Mouse (Mus musculus): ENCODE results near the gene Atp6v0b. TPM values are rescaled to one million over a fixed set of nuclear protein-coding genes. Genes with fewer than 3 reads are reported as not detected.

Gene Atp6v0b
- polyA plus RNA-seq, 2 experiments from 2014 or later, result 75.9 to 111 TPM

DNA sequence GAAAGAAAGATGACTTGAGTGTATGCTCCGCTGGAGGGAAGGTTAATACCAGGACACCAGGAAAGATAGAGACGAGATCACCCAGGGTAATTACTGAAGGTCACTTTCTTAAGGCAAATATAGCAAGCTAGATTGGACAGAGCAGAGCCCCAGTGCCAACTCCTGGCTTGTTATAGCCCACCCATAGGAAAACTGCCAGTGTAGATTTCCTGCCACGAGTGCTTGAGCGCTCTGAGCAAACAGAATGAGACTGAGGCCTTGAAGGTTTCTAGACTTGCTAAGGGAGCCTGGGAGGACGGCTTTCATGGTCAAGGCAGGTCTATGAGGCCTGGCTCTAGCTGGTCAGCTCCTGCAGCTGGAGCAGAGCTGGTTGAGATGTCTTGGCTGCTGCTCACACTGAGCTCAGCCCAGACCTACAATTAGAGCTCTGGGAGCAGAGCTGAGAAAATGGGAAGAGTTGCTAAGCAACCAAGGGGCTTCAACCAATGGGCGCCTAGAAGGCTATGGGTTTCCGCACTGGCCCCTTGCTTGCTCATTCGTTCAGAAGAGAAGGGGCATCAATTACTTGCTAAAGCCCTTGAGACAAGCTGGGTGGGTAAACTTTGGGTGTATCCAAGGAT, 21.8 kb upstream of the Atp6v0b start:
- ATAC-seq, result no peak

DNA sequence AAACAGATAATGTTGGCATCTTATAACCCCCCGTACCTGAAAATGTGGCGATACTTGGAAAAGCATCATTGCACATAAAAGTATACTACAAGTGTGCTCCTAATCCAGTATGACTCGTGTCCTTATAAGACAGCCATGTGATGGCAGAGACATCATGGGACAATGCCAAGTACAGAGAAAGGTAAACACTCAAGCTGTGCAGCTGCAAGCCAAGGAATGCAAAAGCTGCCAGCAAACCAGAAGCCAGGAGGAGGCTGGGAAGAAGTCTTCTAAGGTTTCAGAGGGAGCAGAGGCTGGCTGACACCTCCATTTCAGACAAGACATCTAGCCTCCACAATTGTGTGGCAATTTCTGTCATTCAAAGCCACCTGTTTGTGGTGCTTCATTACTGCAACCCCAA, 19.1 kb upstream of the Atp6v0b start:
- no peak for ATAC-seq

DNA sequence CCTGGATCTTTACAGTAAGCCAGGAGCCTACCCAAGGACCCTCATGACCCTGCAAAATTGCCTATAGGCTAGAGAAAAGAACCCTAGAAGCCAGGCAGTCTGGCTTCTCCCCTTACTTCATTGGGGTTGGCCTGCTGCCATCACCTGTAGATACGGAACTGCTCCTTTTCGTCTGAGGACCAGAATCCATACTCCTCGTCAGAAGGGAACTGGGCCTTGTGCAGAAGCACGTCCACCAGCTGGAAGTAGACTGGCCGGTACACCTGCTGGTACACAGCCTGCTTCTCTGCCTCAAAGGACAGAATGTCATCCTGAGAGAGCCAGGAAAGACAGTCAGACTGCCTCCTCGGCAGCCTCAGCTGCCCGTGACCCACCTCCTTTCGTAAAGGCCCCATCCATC, 17.6 kb upstream of the Atp6v0b start:
- ATAC-seq, result no peak

DNA sequence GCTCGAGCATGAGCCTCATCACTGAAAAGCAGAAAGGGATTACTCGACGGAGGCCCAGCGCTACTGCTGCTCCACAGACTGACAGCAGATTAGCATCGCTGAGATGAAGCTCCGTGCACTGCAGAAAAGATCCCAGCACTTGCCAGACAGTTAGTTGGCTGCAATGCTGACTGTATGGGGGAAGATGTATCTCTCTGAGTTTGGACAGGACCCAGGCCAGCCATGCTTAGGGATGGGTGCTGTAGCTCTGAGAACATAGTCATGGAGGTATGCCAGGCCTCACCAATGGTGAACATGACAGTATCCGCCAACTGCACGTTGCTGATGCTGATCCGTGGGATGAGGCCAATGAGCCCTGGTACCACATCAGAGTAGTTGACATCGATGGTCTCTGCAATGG, 17.0 kb upstream of the Atp6v0b start:
- ATAC-seq, result no peak

DNA sequence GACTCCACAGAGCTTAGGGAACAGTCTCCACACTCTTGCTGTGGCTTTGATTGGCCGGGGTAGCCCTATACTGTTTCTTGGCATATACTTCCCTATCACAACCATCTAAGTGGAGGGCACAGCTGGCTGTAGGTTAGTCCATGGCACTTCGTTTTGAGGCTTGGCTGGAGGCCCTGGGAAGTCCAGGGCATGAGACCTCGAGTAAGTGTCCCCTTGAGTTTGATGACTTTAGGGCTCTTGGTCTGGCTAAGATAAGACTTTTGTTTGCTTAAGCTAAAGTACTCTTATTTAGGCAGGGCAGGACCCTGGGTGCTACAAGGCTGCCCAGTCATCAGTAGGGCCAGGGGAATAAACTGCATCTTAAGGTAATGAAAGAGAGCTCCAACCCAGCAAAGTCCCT, 11.0 kb upstream of the Atp6v0b start:
- no peak for ATAC-seq

DNA sequence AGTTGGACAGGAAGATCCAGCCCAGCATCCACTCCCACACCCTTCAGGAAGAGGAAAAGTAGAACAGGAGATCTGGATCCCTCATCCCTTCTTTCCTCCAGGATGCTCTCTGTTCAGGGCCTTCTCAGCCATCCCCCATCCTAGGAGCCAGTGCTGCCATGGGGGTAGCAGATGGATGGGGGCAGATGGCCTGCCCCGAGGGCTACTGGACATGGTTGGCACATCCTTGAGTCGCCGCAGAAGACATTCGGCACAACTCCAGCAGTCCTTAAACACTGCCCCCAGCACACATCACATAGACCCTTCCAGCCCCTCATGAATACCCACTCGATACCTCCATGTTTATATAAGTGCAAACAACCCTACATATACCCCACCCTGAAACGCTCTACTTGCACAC, 8.9 kb upstream of the Atp6v0b start:
- no peak for ATAC-seq

DNA sequence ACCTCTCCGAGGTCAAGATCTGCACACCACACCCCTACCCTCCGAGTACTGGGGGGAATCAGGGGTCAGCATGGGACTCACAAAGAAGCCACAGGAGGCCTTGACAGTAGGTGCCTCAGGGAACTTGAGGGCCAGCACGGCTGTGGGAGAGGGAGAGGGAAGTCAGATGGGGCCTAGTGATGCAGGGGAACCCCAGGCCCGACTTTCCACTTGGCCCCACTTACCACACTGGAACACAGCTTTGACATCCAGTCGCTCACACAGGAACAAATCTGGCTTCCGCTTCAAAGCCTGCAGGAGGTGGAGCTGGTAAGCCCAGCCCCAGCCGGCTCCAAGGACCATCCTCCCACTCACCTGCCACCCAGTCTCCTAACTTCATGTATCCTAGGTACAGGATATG, 8.2 kb upstream of the Atp6v0b start:
- ATAC-seq, result no peak

DNA sequence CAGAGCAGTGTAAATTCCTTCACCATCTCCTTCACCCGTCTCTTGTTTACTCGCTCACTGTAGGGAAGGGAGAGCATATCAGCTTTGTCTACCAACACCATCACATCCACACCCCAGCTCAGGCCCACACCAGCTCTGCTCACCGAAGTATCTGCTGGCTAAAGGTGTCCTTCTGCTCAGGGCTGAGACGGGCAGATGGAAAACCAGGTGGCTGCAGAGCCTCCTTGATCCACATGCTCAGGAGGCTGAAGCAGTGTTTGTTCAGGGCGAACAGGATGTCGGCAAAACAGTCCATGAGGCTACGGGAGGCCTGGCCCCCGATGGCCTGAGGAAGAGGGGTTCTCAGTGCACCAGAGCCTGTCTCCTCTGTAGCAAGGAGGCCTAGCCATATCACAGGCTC, 7.5 kb upstream of the Atp6v0b start:
- no peak for ATAC-seq

DNA sequence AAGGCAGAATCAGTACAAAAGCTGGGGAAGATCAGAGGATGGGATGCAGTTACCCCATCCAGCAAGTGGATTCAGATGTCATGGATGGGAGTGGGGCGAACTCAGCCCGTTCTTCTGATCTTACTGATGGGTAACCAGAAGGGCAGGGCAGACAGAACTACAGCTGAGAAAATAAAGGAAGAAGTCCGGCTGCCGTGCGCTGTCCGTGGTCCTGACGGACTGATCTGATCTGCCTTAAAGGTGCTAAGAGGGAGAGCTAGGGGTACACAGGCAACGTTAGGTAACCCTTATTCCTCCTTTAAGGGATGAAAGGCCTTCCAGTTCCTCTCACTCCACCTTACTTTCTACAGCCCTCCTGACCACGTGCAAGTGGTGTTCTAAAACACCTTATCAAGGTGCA, 6.2 kb upstream of the Atp6v0b start:
- no peak for ATAC-seq

DNA sequence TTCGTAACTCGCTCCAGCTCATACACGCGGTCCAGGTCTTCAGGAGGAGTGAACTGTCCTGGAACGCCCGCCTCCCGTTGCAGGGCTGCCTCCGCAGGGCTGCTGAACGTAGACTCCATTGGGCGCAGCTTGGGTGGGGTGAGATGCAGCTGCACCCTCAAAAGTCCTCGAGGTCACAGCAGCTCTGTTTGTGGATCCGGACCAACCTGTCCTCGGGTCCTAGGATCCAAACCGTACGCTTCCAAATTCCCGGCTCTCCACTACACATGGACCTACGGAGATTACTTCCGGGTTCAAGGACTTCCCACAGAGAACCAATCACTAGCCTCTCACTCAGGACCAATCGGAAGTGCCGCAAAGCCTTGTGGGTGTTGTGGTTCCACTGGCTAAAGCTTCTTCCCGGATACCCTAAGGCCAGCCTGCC, 4.6 kb upstream of the Atp6v0b start, which contains the start of gene Dph2:
Gene Dph2 (minus strand): TSS at position 295 of the 424 bp plus-strand sequence.
- ATAC-seq, result peak; percentile 89

DNA sequence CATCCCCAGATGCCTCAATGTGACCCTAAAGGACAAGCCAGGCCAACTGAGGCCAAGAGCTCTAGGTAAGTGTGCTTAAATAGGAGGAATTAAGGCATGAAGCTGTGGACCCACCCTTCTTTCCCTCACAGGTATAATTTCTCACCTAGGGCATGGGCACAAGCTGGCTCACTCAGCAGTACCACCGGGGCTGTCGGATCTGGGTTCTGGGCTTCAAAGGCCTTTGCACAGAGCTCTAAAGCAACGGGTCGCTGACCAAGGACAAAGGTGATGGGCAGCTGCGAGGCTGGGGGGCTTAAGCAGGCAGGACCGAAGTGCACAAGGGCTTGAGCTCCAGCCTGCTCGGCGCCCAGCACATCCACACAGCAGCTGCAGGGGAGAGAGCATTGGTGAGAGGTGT, 3.6 kb upstream of the Atp6v0b start:
- ATAC-seq, result no peak

DNA sequence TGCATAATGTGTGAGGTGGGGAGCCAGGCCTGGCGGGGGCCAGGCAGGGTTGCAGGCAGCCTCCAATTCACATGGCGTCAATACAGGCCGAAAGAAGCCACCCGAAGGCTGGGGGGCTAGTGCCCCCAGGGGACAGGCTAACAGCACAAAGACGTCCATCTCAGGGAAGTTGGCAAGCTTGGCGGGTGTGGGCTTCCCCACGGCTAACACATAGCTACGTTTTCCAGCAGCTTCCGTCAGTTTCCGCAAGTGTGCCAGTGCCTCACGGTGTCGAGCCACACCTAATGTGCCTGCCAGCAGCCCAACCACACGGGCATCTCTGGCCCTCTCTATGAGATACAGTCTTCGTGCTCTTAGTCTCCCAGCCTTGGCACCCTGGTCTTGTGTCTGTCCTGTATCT, 2.9 kb upstream of the Atp6v0b start:
- no peak for ATAC-seq

DNA sequence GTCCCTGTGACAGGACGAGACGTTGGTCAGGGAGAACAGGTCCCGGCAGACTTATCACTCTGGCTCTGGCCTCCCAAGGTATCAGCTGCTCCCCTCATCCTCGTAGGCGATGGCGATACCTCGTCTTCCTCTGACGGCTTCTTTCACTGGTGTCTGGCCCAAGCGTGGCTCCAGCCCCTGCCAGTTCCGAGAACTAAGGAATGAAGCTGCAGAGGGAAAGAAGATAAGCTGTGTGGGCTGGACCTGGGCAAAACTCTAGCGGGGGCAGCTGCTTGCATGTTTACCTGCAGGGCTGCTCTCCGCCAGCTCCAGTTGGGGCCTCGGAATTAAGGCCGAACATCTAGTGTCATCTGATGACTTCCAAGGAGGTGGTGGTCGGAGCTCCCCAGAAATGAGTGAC, 2.3 kb upstream of the Atp6v0b start:
- no peak for ATAC-seq

DNA sequence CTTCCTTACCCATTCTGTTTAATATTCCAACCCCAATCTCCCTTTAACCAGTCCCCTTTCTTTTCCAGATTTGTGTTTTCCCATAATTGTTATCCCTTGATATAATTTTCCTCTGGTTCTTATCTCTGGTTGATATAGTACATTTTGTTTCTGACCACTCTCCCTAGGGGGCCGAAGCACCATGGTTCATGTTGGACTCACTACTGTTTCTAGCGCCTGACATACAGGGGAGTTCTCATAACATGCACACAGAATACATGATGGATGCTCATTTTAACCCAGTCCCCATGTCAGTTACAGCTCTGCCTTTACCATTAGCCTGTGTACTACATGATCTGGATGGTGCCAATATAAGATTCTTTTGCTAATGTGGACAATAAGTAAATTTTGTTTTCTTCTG, 787 bp upstream of the Atp6v0b start:
- ATAC-seq, result no peak

DNA sequence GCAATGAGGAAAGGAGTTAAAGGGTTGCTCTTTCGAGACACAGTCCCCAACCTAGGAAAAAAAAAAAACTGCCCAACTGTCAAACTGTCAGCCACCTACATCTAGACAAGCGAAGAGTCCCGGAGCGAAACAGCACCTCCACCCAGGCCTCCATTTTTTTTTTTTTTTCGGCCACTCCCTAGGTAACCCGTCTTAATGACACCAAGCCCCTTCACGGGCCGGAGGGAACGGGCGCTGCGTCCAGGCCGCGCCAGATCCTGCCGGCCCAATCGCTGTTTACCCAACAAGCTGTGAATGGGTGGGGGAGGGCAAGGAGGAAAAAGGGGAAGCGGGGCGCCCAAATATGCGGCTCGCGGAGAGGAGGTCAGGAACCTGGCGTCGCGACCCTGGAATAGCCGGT, 489 bp downstream of the Atp6v0b start:
- no peak for ATAC-seq

DNA sequence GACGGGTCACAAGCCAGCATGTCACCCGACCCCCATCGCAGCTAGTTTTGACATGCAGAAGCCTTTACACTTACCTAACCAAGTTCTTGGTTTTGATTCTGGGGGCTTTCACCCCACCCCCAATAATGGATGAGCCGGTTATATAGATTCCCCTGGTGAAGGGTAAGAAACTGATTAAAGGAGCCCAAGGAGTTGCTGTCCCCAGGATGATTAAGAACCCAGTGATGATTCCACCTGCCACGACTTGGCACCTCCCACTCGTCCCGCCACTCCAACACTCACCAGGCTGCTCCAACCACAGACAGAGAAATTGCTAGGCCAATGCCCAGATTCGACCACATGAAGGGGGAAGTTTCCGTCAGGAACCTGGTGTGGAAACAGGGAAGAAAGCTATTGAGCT, 1.1 kb downstream of the Atp6v0b start:
- no peak for ATAC-seq

DNA sequence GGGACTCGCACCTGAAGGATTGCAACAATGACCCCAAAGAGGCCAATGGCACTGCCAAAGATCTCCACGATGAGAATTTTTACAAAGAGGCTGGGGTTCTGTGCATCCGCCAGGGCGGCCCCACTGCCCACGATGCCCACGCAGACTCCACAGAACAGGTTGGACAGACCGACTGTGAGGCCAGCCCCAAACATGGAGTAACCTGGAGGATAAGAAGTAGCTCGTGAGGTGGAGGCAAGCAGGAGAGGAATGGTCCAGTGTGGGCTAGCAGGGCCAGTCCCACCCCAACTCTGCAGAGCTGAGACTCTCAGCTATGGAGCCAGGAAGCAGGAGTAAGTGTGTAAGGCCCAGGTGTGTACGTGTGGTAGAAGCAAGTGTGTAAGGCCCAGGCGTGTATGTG, 2.0 kb downstream of the Atp6v0b start:
- no peak for ATAC-seq

DNA sequence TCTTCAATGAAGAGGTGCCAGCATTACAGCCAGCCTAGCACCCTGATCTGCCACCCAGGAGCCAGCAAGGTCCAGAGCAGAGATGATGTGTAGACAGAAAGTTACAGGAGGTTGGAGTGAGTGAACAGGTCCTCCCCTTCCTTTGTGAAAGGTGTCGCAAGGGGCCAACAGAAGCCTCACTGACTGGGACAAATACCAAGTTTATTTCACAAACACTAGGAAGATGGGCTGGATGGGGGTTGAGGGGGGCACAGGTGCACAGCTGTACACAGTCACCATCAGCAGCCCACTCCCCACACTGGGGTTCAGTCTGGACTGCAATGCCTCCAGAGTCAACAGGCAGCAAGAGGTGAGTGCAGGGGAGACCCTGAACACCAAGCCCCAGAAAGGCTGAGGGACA, 3.0 kb downstream of the Atp6v0b start:
- ATAC-seq, result no peak

DNA sequence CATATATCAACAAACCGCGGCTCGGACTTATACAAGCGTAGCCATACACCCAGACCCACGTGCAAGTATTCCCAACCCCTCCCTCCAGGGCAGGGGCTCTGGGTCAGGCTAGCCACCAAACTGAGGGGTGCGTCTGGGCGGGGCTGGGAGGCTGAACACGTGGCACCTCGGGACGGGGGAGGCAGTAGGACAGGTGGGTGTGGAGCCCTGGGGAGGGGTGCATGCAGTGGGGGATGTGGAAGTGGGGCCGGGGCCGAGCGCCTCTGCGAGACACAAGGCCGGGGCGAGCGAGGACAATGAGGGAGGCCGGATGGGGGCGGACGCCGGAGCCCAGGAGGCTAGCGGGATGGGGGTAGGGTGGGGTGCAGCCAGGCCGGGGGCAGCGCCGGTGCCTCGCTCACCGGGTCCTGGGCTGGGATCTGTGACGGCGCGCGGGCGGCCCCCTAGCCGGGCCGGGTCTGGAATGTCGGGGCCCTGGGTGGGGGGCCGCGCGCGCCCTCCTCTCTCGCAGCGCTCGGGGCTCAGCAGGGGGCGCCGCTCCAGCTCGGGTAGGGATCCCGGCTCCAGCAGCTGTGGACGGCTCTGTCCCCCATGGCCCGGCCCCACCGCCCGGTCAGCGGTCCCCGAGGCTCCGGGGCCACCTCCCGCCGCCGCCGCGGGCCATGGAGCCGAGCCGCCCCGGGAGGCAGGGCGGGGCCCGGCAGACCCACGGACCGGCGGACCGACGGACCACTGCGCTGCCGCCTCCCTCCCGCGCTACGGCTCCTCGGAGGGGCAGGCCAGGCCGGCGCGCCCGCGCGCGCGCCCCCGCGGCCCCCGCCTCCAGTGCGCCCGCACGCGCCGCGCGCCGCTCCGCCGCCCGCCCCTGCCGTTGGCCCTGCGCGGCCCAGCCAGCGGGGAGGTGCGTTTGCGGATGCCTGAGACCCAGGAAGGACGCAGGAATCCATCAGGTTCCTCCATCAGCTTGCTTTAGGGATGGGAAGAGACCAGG, 4.1 kb downstream of the Atp6v0b start, which contains the start of gene B4galt2:
Gene B4galt2 (minus strand): TSS at position 787 of the 991 bp plus-strand sequence.
- ATAC-seq, result no peak

DNA sequence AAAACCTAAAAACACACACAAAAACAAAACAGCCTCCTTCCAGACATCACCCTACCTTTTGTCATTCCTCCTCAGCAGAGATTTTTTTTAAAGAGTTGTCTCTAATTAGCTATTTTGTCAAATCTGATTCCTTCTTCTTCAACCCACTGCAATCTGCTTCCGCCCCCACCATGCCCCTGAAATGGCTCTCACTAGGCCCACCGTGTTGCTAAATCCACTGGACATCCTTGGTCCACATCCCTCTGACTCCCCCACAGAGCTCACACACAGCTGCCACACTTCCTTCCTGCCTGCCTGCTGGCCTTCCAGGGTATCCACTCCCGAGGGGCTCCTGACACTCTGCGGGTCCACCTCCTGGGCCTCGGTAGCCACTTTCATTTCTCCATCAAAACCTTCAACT, 8.4 kb downstream of the Atp6v0b start:
- no peak for ATAC-seq

DNA sequence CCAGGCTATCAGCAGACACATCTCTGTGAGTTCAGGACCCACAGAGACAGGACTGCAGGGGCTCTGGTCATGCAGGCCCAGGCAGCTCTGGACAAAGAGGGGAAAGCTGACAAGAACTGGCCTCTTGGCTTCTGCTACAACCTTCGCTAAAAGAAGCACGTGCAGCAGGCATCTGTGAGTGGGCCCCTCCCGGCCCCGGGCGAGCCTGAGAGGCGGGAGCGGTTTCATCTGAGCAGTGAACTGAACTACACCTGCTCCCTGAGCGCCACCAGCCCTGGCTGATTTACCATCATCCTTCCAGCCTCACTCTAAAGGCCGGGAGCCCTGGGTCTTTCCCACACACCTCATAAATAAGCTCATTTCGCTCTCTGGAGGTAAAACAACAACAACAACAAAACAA, 8.8 kb downstream of the Atp6v0b start:
- ATAC-seq, result no peak

DNA sequence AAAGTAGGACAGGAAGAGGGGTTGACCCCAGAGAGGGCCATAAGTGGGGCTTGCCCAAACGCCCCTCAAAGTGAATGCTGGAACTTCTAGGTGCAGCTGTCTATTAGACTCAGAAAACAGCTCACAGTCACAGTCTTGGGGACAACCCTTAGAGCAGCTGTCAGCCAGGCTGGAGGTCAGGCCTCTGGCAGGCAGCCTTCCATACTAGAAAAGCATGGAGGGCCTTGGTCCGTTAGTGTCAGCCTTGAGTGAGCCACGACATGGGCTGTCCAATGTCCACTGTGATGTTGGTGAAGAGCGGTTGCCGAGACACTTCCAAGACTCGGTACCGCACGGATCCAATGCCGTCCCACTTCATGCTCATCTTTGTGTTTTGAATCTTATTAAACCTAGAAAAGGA, 13.5 kb downstream of the Atp6v0b start:
- ATAC-seq, result no peak

DNA sequence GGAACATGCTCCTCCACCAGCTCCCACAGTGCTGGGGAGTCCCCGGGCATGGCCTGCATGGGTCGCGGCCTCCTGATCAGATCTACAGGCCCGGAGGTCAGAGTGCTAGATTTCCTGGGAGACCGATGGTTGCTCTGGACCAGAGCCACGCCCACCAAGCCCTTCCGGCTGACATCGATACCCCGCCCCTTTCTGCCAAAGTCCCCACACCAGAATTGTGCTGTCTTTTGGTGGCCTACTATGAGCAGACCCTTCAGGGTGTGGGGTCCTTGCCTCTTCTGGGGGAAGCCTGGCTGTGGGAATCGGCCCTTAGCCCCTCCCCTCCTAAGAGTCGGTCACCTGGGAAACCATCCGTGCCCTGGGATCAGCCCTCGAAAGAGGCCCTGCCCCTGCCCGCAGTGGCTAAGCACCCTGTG, 14.7 kb downstream of the Atp6v0b start, which contains the start of gene Ccdc24:
Gene Ccdc24 (minus strand): TSS at position 87 of the 416 bp plus-strand sequence.
- no peak for ATAC-seq

DNA sequence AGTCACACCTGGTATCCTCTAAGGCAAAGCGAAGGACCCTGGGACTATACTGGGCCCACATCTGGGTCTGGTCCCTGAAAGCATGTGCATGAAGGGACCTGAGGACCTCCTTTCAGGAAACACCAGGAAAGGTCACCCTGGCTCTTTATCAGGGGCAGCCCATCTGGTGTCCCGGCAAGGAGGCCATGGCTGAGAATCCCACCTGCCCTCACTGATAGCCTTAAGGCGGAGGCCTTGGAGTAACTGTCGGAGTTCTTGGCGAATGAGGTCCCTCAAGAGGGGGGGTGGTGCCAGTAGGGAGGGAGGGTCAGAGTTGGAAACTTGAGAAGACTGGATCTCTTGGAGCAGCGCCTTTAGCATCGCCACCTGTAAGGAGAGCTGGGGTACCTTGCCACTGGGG, 15.3 kb downstream of the Atp6v0b start:
- ATAC-seq, result no peak

All from activated CD4-positive, CD25-positive, alpha-beta regulatory T cell, adult 4 months (primary cell).